Comparison of ENCODE assay signal across 35 mouse cellular contexts in the genomic region with DNA sequence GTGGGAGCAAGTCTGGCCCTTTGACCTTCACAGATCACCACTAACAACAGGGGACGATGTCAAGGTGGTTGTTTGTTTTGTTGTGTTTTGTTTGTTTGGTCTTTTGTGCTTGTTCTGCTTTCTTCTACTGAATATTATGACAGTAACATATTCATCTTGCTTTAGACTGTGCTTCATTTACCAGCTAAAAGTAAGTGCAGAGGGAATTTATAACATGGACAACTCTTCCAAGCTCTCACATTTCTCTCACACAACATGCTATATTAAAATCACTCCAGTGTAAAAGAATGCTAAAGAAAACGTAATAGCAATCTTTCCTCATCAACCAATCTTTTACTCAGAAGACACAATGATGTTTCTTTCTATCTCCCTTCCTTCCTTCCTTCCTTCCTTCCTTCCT.
"Had no signal": no experiment of that assay in that cellular context is flagged by ENCODE, and none has a peak within 500 bp of the region (broad histone marks: within the 10 kb centered on the region; RNA-seq: fewer than 3 reads in every experiment).

No protein-coding gene starts in this region.

- H3K36me3 ChIP-seq: heart, embryonic 10.5 days; heart, embryonic 12.5 days; heart, embryonic 13.5 days; heart, embryonic 15.5 days; hindbrain, embryonic 10.5 days; hindbrain, embryonic 12.5 days; hindbrain, embryonic 13.5 days; hindbrain, embryonic 15.5 days; intestine, embryonic 15.5 days; kidney, embryonic 15.5 days had no signal

- H3K9ac ChIP-seq: heart, embryonic 12.5 days; heart, embryonic 13.5 days; heart, embryonic 15.5 days; hindbrain, embryonic 12.5 days; hindbrain, embryonic 13.5 days; hindbrain, embryonic 14.5 days; hindbrain, embryonic 15.5 days; intestine, embryonic 15.5 days; kidney, embryonic 15.5 days had no signal

- H3K27ac ChIP-seq: heart, embryonic 10.5 days; heart, embryonic 13.5 days; heart, embryonic 15.5 days; hindbrain, embryonic 10.5 days; hindbrain, embryonic 12.5 days; hindbrain, embryonic 13.5 days; hindbrain, embryonic 14.5 days; hindbrain, embryonic 15.5 days; hindbrain, postnatal 0 days; intestine, embryonic 15.5 days; kidney, embryonic 15.5 days; kidney, postnatal 0 days; layer of hippocampus, adult 2 months had no signal

- ATAC-seq: hindbrain, embryonic 16.5 days; hindbrain, postnatal 0 days; inflammation-experienced regulatory T-cells, adult 6 months; intestine, embryonic 15.5 days; intestine, embryonic 16.5 days; intestine, postnatal 0 days had no signal

- H3K4me2 ChIP-seq: heart, embryonic 11.5 days; heart, embryonic 12.5 days; heart, embryonic 13.5 days; heart, embryonic 15.5 days; hindbrain, embryonic 12.5 days; hindbrain, embryonic 13.5 days; hindbrain, embryonic 14.5 days; hindbrain, embryonic 15.5 days; intestine, embryonic 15.5 days; kidney, embryonic 15.5 days had no signal

- DNase-seq: heart, postnatal 10 days; heart, postnatal 14 days; heart, postnatal 36 days; heart, postnatal 4 days; kidney, adult 11 months; kidney, adult 18-20 months; kidney, adult 2 months; kidney, adult 8-10 months; kidney, adult 9 months; kidney, postnatal 10 days; kidney, postnatal 14 days; kidney, postnatal 25 days; kidney, postnatal 36 days; kidney, postnatal 4 days; layer of hippocampus, adult 9-11 months; layer of hippocampus, postnatal 36 days had no signal

- H3K27me3 ChIP-seq: heart, embryonic 12.5 days; heart, embryonic 13.5 days; heart, embryonic 15.5 days; hindbrain, embryonic 12.5 days; hindbrain, embryonic 13.5 days; hindbrain, embryonic 15.5 days; intestine, embryonic 15.5 days; kidney, embryonic 15.5 days had no signal

- H3K9me3 ChIP-seq: heart, embryonic 10.5 days; heart, embryonic 12.5 days; heart, embryonic 13.5 days; heart, embryonic 15.5 days; hindbrain, embryonic 10.5 days; hindbrain, embryonic 12.5 days; hindbrain, embryonic 13.5 days; hindbrain, embryonic 15.5 days; intestine, embryonic 15.5 days; kidney, embryonic 15.5 days had no signal

- H3K4me3 ChIP-seq: heart, embryonic 10.5 days; heart, embryonic 12.5 days; heart, embryonic 13.5 days; heart, embryonic 15.5 days; hindbrain, embryonic 10.5 days; hindbrain, embryonic 12.5 days; hindbrain, embryonic 13.5 days; hindbrain, embryonic 15.5 days; intestine, embryonic 15.5 days; kidney, embryonic 15.5 days; layer of hippocampus, adult 2 months had no signal

- H3K4me1 ChIP-seq: heart, embryonic 10.5 days; heart, embryonic 12.5 days; heart, embryonic 13.5 days; heart, embryonic 15.5 days; hindbrain, embryonic 10.5 days; hindbrain, embryonic 12.5 days; hindbrain, embryonic 13.5 days; hindbrain, embryonic 15.5 days; intestine, embryonic 15.5 days; kidney, embryonic 15.5 days had no signal
